Mouse (Mus musculus) megakaryocyte, adult 5-6 weeks (primary cell): ENCODE measurements around the gene Ipo5. TPM values are rescaled to one million over a fixed set of nuclear protein-coding genes. Genes with fewer than 3 reads are reported as not detected.

Experiments
- total RNA-seq, 2 experiments: library from RNA; stranded (forward) in 1 of 2; stranded (reverse) in 1 of 2; fragments of 153-499, 151-499 nt in 1 of 2; fragments of 221-1000, 200-1000 nt in 1 of 2; gene quantifications; 2 replicates each; pipeline versions ENCODE4 v1.2.3 to v1.2.4; 2015 to 2017

Gene Ipo5
- total RNA-seq, 2 experiments from 2014 or later = 61.0 to 96.7 TPM

Other genes starting within 250 kb of the Ipo5 start
- gene Farp1, start 124.0 kb downstream of the Ipo5 start, total RNA-seq (2015) = 0.33 and 0.75 TPM in 2 replicates
- 0.37 and 1.8 TPM in 2 replicates for gene Farp1, start 124.0 kb downstream of the Ipo5 start, total RNA-seq (2017)